Mouse (Mus musculus): Measurements from ENCODE around the gene Orai3.

The Orai3 gene

DNA sequence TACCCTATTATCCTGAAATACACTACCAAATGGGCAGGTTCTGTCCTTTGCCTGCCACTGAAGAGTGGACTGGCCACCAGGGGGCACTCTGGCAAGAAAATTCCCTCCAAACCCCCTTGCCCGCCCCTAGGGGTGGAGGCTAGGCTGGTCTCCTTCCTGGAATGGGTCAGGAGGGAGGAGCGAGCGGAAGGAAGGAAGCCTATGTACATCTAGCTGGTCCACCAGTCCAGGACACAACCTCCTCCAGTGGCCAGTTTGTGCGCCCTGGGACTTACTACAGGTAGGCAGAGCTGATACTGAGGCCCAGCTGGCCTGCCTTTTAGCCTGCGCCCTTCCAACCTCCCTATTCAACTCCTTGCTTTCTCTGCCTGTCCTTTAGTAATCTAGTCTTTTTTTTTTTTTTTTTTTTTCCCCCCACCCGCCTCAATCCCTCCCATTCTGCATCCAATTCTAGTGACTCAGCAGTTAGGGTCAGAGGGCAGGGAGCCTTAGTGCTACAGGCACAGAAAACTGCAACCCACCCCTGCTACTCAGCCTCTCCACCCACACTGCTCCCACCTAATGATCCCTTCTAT lies 30.9 kb downstream of the Orai3 start, which contains the start of gene Hsd3b7:
TSS of gene Hsd3b7 (plus strand) at position 170 of the 575 bp plus-strand sequence.
- peak; percentile 87 for DNase-seq

DNA sequence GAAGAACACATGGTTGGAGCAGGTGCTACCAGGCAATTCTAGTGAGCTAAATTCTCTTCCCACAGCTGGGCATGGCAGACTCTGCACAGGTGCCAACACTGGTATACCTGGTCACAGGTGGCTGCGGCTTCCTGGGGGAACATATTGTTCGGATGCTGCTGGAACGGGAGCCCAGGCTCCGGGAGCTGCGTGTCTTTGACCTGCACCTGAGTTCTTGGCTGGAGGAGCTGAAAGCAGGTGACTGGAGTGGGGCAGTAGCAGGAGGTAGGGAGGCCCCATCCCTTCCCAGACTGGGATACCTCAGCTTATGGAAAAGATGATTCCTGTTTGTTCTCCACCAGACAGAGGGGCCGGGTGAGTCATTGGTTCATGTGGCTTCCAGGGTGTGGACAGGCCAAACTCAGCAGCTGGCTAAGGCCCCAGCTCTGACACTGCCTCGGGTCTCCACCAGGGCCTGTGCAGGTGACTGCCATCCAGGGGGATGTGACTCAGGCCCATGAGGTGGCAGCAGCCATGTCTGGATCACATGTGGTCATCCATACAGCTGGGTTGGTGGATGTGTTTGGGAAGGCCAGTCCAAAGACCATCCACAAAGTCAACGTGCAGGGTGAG lies 31.5 kb downstream of the Orai3 start:
- no peak for DNase-seq

DNA sequence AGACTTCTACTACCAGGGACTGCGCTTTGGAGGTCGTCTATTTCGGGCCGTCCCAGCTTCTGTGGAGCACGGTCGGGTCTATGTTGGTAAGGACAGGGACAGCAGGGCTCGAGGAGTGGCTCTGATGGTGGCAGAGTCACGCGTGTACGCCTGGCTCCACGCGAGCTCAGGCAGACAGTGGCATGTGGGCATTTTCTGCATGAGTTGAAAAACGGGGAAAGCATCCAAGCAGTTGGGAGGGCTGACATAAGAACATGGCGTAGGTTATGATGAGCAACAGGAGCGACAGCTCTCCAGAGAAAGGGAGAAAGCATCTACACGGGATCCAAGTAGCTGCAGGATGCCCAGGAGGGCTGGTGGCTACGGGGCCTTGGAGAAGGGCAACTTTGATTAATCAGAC lies 32.7 kb downstream of the Orai3 start:
- no peak for DNase-seq

DNA sequence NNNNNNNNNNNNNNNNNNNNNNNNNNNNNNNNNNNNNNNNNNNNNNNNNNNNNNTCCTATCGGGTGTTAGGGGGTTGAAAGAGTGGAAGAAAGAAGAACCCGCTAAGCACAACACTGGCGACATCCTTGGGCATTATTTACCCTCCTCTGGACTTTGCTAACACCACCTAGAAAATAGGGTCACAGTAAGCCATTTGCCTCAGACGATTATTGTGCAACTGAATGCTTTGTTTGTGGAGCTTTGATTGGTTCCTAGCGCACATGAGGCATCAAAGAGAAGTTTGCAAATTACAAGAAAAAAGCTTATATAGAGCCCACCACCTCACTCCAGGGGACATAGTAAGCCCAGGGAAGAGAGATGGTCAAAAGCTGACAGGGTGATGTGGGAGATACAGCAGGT lies 39.2 kb downstream of the Orai3 start:
- no peak for DNase-seq

DNA sequence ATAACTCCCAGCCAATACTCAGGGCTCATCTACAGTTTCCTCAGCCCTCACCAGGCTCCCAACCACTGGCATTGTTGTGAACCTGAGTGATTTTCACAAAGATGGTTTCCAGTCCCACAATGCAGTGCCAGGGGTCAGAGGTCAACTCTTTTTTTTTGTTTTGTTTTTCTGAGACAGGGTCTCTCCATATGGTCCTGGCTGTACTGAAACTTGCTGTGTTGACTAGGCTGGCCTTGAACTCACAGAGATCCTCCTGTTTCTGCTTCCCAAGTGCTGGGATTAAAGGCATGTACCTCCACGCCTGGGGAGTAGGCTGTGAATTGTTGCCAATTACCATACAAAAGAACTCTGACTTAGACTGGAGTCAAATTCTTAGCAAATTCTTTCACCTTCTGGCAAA lies 40.2 kb downstream of the Orai3 start:
- no peak for DNase-seq

DNA sequence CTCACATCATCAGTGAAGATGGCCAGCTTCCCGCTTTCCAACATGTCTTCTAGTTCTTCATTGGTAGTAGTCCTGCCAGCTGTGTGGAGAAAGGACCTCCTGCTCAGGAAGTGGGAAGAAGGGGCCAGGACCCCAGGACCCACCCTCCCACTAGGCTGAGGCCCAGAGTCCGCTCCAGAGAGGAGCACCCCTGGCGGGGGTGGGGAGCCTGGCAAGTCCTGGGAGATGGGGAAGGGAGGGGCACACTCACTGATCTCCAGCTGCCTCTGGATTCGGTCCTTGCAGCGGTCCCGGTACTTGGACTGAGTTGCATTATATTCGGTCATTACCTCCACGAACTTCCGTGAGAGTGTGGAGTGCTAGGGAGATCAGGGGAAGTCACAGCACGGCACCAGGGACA lies 41.0 kb downstream of the Orai3 start:
- no peak for DNase-seq

DNA sequence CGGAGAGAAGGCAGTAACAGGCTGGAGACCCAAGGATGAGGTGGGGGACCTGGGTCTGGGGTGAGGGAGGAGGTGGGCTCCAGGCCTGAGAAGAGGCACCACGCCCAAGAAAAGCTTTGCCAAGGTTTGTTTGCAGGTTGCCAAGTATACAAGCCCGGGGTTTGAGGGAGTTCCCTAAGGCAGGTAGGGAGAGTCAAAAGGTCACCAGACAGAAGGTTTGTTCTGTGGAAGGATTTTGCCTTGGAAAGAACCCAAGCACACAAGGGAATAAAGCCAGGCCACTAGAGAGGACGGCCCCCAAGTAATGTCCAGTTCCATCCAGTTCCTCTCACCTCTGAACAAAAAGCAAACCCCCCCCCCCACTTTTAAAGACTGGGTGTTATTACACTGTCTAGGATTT lies 41.6 kb downstream of the Orai3 start:
- no peak for DNase-seq

DNA sequence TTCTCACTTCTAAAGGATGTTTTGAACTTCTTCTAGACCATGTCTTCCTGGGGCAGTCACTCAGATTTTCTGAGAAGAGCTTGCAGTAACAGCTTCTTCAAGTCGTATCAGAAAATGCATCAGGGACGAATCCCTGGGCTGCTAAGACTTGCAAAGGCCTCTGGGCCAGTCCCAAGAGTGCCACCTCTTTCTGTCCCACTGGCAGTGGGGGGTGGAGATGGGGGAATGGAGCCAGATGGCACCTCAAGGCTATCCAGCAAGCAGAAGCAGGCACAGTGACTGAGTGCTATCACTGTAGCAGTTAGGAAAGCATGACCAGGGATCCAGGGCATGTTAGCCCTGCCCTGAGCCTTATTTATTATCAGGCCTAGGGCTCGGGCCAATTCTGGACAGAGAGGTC lies 42.7 kb downstream of the Orai3 start:
- no peak for DNase-seq

DNA sequence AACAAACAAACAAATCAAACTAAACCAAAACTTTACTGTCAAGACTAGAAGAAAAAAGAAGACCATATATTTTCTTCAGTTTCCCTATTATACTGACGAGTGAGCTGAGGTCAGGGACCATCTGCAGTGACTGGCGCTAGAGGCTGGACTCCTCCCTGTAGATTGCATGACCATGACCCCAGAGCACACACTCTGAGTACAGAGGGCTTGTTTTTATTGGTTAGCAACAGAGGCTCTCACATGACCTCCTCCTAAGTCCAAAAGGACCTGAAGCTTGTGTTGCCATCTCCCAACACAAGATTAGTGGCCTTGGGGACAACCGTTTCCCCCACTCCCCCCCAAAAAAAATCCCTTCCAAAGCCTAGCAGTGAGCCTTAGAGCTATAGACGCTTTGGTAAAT lies 44.2 kb downstream of the Orai3 start:
- DNase-seq = no peak

DNA sequence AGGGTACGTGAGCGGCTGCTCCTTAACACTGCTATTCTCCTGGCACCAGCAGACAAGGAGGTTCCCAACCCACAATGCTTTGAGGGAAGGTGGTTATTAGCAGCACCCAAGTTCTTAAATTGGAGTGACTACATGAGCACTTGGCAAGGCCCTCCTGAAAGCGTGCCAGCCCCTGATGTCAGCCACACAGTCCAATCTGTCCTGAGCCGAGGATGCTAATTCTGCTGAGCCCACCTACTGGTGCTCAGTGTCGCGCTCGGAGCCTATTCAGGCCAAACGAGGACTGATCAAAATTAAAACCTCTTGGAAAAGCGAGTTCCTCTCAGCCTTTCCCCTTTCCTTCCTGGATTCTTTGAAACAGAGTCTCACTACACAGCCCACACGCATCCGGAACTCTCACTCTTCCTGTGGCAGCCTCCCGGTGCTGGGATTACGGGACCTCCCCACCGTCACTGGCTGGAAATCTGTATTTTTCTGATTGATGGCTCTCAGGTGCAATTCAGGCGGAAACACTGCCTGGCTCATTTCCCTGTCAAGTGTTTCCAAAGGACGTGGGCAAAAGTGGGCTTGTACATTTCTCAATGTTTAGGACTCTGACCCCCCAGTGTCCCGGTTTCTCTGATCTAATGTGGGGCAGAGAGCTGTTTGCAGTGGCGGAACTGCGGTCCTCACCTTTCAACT lies 44.8 kb downstream of the Orai3 start:
- DNase-seq = peak; percentile 83

DNA sequence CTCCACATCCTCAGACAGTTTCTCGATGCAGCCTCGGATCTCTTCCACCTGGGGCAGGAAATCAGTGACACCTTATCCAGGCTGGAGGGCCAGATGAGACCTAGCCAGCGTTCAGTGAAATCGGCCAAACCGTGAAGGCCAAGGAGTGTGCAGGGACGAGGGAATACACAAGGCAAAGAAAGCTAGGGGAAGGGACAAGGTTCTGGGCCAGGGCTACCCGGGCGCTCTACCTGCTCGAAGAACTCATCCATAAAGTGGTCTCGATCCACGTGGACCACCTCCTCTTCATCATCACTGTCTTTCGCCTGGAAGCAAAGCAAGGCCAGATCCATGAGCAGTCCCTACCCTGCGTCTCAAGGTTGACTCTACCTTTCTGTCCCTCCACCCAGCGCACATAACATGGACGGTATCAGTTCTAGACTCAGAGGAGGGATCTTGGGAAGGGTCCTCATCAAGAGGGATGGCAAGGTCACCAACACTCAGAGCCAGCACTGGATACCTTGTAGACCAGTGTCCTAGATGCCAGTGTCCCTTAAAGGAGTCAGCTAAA lies 45.6 kb downstream of the Orai3 start:
- no peak for DNase-seq

DNA sequence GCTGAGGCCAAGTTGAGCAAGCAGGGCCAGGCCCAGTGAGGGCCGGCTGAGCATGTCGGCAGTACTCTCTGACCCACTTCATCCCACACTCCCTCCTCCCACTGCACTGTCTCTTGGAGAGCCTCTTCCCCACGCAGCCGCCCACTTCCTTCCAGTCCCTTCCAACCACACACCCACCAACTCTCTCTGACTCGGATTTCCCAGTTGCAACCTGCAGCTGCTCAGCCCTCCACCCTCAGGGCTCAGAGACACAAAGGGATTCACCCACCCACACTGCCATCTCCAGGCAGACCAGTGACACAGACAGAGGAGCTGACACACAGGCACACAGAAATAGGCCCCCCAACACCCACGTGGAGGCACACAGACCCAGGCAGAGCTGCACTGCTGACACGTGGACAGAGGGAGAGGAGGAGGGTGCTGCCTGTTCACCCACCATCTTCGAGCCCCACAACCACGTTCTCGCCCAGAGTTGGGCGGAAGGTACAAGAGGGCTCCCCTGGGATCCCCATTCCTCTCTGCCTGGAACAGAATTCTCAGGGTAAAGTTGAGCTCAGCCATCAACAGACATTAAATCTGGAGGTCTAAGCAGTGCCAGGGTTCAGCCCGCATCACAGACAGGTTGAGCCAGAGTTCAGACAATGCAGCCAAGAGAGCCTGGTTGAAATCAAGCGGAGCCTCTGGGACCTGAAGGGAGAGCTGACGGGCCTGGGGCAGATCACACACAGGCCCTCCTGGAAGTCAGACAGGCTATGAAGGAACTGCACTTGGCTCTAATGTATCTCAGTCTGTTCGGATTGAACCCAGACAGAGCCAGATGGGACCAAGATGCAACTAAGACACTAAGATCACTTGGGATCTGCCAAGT lies 46.6 kb downstream of the Orai3 start:
- peak; percentile 92 for DNase-seq

DNA sequence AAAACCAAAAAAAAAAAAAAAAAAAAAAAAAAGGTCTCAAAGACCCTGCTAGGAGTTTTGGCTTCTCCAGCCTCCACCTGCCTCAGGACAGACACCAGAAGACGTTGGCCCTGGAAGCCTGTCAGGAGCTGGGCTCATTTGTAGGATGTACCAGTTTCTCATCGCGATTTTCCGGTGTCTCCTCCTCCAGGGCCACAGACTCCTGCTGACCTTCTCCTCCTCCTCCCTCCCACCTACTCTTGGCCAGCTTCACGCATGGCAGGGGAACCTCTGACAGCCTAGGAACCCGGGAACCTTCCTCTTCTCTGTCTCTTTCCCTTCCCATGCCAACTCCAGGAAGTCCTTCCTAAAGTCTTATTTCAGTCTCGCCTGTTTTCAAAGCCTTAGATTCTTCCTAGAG lies 47.4 kb downstream of the Orai3 start:
- DNase-seq = no peak

DNA sequence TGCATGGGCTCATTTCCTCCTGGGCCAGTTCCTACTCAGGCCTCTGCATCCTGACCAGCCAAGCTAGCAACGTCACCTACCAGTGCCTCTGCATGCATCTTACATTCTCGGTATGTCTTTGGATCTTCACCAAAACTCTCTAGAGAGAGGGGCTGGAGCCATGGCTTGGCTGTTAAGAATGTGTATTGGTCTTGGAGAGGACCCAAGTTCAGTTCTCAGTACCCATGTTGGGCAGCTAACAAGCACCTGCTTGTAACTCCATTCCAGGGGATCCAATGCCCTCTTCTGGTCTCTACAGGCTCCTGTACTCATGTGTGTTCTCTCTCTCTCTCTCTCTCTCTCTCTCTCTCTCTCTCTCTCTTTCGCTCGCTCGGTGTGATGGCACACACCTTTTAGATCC lies 48.2 kb downstream of the Orai3 start:
- DNase-seq = no peak

DNA sequence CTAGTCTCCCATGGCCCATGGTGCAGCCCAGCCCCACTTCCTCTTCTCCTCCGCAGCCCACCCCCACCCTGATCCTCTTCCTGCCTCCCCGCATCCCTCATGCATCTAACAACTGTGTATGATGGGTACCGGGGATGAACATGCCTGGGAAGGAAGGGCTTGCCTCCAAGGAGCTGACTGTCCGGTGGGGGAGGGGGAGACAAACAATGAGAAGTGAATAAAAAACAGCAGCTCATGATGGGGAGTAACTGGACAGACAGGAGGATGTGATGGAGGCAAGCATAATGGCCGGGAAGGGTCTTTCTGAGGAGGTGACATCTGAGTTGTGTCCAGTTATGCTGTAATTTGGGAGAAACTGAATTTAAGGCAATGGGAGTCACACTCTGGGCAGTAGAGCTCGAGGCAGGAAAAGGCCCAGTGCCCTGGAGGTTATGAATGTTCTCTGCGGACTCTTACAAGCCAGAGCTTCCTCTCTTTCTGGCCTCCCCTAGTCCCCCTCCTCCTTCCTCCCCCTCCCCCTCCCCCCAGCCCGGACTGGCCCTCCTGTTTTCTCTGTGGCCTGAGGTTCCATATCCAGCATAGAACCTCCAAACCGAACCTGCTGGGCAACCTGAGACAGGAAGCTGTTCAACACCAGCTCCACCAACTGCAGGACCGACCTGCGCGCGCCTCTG lies 51.4 kb downstream of the Orai3 start:
- DNase-seq = no peak

DNA sequence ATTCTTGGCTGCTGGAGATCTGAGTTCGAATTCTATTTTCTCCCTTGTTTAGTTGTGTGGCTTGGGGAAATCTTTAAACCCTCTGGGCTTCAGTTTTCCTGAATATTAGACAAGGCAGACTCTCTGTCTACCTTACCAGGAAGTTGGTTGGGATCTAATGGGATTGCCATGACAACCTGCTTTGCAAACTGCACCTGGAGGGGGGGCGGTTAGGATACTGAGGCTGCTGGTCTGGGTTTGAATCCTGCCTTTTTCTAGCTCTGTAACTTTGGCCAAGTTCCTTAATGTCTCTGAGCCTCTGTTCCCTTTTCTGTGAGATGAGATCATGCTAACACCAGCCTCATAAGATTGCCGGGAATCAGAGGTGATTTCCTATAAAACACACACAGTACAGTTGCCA lies 52.9 kb downstream of the Orai3 start:
- no peak for DNase-seq

DNA sequence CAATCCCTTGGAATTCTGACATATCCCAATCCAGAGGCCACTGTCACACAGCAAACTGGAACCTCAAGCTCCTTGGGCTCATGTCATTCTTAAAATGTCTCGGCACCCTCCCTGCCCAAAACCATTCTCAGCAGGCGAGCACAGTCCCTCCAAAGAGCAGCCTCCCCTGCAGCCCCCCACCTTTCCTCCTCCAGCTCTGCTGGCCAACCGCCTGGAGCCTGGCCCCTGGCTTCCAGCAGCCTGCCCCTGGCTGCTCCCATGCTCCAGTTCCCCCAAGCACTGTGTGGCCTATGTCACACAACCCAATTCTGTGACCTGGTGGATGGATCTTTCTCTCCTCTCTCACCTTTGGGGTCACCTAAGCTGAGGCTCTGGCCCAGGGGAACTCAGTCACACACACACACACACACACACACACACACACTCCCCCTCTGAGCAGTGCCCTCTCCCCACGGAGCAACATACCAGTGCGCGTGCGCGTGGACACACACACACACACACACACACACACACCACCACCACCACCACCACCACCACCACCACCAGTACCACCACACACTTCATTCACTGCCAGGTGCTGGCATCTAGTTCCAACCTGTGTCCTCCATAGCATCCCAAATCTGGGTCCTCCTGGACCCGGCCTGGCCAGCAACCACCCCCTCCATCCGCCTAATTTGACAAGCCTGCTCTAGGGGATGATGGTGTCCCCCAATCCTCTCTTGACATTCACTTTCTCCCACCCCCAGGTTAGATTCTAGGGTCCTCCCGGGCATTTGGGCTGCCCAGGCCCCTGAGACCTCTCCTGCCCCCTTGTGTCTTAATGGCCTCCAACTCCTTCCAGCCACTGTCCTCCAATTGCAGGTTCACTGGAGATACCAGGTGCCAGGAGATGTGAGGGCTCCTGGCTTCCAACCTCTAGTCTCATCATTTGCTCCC lies 53.9 kb downstream of the Orai3 start:
- no peak for DNase-seq

DNA sequence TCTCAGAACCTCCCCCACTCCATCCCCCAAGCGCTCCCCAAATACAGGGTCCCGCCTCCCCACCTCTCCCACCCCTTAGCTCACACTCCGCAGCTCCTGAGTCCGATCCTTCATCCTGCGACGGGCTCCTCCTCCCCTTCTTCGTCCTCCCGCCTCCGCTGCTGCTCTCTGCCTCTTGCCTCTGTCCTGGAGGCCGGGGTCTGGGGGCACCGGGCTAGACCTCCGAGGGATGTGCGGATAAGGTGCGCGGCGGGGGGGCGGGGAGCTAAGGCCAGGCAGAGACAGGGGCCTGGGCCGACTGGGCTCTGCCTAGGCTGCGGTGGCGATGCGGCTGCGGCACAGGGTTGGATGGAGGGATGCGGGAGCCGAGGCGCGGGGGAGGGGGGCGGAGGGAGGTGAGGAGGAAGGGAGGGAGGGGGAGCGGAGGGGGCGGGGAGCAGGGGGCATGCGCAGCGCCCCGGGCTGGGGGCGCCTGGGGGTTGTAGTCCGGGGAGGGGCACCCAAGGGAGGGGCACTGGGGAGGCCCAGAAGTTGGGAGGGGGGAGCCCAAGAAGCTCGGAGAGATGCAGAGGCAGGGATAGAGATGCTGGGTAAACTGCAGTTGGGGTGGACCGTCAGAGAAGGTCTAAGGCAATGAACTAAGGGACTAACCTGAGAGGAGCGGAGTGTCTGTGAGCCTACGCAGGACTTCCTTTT lies 54.7 kb downstream of the Orai3 start, which contains the start of the genes Stx4a and Stx1b:
TSS of gene Stx4a (plus strand) at position 119 of the 696 bp plus-strand sequence.
TSS of gene Stx1b (minus strand) at position 374 of the 696 bp plus-strand sequence.
- peak; percentile 70 for DNase-seq

All from right cerebral cortex, adult 18-20 months (tissue).